Mouse (Mus musculus): ENCODE results near the gene Ddx39b.
A peak's percentile ranks its signal among the peaks of the same experiment; 100 is the strongest.

The Ddx39b gene

DNA sequence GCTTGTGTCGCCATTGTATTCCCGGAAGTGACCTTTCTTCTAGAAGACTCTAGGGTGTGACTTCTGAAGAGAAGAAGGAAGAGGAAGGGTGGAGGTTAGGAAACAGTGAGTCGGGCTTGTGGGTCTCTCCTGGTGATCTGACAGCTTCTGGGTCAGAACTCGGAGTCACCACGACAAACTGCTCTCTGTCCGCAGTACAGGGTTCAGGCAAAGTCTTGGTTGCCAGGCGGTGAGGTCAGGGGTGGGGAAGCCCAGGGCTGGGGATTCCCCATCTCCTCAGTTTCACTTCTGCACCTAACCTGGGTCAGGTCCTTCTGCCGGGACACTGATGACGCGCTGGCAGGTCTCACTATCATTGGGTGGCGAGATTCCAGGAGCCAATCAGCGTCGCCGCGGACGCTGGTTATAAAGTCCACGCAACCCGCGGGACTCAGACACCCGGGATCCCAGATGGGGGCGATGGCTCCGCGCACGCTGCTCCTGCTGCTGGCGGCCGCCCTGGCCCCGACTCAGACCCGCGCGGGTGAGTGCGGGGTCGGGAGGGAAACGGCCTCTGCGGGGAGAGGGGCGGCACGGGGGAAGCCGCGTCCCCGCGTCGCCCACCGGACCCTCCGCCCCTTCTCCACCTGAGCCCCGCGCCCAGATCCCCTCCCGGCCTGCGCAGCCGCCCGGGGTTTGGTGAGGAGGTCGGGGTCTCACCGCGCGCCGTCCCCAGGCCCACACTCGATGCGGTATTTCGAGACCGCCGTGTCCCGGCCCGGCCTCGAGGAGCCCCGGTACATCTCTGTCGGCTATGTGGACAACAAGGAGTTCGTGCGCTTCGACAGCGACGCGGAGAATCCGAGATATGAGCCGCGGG lies 21.3 kb downstream of the Ddx39b start, which contains the start of gene H2-D1:
TSS of gene H2-D1 (plus strand) at position 67 of the 859 bp plus-strand sequence.
- DNase-seq = peak; percentile 99

DNA sequence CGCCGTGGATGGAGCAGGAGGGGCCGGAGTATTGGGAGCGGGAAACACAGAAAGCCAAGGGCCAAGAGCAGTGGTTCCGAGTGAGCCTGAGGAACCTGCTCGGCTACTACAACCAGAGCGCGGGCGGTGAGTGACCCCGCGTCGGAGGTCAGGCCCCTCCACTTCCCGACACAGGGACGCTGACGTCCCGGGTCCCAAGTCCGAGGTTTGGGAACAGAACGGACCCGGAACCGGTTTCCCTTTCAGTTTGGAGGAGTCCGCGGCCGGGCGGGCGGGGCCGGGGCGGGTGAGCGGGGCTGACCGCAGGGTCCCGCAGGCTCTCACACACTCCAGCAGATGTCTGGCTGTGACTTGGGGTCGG lies 22.0 kb downstream of the Ddx39b start:
- DNase-seq = peak; percentile 20

DNA sequence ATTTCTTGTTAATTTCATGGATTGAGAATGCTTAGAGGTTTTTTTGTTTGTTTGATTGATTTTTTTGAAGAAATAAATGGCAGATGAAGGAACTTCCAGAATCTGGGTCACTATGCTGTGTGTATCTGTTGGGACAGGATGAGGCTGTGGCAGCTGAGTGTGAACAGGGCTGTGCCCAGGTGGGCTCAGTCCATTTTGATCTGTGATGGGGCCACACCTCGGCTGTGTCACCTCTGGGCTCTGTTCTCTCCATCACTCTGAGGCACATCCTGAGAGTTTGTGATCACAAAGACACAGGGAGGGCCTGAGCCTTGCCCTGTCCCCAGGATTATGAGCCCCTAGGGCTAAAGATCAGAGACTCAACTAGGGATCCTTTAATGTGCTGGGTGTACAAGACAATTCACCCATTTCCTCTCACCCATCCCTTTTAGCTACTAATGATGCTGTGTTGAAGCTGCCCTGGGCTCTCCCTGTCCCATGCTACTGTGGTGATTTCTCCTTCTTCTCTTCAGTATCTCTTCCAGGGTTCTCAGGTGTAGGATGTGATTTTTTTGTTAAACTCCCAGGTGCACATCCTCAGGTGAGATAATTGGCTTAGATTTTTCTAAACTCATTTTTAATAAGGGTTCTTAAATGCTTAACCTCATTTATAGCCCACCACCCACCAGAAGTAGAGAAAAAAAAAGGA lies 26.0 kb downstream of the Ddx39b start:
- peak; percentile 22 for DNase-seq

DNA sequence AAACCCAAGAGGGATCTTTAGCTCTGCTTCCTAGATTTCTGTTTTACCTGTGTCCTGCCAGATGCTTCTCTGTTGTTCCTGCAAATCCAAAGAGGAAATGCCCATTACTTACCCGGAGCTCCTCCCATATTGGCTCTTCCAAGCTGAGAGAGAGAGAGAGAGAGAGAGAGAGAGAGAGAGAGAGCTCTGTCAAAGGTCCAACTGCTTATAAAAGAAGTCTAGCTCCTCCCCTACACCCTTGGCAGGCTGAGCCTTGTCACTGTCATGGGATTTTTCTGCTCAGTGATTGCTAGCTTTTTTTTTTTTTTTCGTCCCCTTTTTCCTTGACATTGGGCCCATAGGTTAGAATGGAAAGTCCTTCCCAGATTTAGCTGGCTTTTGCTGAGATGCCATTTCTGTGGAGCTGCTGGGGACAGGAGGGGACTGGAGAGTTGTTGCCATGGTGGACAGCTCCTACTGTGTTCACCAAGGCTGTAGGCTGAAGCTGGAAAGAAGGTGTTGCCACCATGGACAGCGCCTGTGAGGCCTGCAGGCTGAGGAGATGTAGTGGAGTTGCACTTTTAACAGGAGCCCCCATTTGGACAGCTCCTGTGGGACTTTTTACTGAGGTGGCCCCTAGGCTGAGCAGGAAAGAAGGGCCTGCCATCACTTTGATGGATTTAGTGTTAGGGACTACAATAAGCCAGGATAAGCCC lies 28.3 kb downstream of the Ddx39b start:
- DNase-seq = peak; percentile 70

DNA sequence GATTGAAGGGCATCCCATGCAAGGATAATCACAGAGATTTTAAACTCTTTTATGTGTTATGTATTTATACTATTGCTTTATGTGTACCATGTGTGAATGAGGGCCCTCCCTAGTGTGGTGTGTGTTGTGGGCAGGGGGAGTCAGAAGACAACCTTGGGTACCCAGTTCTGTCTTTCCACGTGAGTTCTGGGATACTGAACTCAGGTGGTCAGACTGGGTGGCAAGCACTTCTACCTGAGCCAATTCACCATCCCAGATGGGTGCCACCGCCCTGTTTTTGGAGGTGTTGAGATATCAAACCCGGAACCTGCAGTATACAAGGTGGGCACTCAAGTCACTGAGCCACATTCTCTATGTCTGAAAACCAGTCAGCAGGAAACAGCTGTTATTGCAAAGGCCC lies 30.7 kb downstream of the Ddx39b start:
- DNase-seq = no peak

DNA sequence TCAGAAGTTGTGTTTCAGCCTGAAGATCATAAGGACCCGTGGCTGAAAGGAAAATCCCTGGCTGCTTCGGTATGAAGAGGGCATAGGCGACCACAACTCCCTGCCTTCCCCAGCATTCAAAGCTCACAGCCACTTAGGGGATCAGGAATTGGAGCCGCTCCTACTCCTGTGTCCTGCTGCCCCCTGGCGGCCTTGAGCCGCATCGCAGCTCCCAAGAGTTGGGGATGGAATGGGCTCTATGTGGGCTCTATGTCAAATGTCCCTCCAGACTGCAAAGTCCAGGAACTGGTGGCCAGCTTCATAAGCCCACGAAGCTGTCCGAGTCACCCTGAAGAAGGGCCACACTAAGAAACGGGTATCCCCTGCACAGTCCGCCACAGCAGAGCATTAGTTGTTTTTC lies 33.2 kb downstream of the Ddx39b start:
- peak; percentile 91 for DNase-seq

DNA sequence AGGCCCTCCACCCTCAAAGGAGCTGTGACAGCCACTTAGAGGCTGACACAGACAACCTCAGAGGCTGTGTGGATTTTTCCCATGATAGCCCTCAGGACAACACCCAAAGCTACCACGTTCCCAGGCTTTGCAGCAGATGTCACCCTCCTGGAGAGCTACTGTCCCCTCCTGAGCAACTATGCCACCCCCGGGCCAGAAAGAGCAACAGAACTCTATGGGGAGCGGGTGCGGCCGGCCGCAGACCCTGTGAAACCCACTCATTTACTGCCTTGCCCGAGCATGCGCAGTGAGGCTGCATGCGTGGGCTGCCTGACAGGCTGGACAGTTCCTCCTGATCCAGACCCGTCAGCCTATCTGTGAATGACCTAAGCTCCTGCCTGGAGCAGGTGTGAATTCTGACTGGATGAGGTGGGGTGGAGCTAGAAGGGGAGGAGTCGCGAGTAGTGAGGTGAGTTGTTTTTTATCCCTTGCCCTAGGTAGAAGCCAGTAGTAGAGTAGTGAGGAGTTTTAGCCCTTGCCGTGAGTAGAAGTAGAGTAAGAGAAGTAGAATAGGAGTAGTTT lies 34.8 kb downstream of the Ddx39b start:
- no peak for DNase-seq

DNA sequence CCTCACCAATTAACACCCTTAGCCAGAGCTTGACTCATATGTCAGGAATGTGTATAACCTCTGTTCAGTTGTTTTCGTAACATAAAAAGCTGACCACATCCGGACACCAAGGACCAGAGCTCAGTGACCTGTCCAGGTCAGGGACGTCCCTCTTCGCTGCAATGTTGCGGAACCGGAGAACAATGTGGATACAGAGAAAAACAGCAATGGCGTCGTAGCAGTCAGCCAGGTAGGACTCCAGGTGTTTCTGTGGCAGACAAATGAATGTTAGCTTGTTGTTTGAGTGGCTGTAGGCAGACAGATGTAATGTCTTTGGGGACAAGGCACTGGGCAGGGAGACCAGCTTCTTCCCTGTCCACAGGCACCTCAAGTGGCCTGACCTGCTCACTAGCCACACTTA lies 36.5 kb downstream of the Ddx39b start:
- DNase-seq = no peak

DNA sequence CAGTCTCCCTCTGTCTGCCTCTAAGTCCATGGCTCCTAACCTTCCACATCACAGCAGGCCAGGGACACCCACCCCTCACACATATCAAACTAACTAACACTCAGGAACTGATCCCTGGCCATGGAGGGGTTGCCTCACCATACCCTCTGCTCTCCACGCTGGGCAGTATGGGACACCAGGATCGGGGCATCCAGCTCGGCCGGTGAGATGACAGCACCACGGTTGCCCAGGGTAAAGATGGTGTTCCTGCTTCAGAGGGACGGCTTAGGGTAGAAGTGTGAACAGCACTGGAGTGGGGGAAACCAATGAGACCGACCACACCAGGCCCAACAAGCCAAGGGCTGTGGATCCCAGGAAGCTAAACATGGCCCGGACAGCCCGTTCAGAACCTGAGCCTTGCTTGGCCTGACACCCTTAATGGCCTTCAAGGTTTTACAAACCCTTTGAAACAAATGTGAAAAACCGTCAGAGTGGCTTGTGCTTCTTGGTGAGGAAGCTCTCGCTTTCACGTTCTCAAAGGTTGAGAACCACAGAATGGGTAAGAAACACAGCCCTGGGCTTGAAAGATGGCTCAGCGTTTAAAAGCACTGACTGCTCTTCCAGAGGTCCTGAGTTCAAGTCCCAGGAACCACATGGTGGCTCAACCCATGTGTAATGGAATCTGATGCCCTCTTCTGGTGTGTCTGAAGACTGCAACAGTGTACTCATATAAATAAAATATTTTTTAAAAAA lies 37.6 kb downstream of the Ddx39b start:
- no peak for DNase-seq

DNA sequence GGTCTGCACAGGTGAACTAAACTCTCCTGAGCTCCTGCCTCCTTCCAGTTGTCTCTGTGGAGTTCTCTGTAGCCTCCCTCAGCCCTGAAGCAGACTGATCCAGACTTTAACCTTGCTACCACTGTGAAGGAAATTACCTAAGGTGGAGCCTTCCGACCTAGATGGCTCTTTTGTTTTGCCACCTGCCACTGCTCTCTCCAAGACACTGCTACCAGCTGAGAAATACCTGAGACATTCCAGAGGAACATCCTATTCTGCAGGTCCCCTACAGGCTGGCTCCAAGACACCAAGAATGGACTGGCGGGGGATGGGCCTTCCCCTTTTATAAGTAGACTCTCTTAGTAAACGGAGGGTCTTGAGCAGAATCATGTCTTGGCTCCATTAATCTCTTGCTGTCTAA lies 38.7 kb downstream of the Ddx39b start:
- no peak for DNase-seq

DNA sequence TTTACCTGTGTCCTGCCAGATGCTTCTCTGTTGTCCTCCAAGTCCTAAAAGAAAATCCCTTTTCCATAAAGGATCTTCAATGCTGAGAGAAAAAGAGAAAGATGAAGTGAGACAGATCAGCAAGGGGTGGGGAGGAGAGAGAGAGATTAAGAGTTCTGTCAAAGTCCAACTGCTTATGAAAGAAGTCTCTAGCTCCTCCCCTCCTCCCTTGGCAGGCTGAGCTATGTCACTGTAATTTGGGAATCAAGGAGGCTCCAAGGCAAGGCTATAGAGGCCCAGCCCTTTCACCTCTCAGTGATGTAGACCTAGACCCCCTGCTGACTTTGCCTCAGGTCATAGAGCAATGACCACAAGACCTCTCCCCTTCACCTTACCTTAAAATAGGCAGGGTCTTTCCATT lies 43.9 kb downstream of the Ddx39b start:
- no peak for DNase-seq

DNA sequence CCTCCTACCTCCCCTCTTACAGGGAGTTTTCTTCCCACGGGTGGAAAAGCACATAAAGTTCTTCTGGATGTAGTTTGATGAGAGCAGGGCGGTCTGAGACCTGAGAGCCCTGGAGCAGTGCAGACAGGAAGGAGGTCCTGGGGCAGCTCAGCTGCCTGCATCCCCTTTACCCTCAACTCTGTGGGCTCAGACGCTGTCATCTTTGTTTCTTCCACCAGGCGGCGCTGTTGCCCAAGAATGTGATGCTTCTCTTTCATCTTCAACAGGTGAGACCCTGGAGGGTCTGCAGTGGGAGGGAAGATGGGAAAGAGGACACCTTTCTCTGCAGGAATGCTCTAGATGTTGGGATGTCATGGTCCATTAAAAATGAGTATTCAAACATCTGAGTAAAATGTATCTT lies 54.2 kb downstream of the Ddx39b start:
- DNase-seq = peak; percentile 94

DNA sequence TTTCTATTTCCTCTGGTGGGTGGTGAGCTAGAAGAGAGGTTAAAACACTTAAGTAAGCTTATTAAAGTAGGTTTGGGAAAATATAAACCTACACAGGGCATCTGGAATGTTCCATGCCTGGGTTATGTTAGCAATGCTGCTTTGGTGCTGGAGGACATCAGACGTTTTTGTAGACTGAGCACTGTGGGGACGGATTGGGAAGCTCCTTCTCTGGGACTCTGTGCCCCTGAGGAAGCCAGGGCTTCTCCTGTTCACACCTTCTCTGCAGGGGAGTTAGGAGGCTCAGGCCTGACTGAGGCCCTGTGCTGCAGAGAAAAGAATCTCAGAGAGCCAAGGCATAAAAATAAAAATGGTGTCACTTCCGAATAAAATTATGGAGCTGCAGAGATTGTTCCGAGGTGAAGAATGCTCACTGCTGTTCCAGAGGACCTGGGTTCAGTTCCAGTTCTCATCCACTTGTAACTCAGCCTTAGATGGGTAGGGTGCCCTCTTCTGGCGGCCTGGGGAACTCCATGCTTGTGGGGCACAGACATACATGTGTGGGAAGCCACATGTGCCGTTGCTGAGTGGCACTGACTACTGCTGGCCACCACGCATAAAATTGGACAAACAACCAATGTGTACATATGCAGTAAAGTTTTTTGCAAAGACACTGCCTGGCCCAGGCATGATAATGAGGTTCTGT lies 58.9 kb downstream of the Ddx39b start:
- peak; percentile 63 for DNase-seq

DNA sequence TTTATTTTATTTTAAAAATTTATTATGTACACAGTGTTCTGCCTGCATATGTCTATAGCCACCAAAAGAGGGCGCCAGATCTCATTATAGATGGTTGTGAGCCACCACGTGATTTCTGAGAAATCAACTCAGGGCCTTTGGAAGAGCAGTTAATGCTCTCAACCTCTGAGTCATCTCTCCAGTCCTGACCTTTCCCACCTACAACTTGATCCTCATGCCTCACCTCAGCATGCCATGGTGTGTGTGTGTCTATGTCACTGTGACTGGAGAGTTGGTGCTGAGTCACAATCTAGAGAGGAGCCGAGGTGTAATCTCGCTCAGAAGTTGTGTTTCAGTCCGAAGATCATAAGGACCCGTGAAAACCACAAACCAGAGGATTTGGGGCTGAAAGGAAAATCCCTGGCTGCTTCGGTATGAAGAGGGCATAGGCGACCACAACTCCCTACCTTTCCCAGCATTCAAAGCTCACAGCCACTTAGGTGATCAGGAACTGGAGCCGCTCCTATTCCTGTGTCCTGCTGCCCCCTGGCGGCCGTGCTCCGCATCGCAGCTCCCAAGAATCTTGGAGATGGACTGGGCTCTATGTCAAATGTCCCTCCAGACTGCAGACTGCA lies 60.2 kb downstream of the Ddx39b start:
- DNase-seq = peak; percentile 97

DNA sequence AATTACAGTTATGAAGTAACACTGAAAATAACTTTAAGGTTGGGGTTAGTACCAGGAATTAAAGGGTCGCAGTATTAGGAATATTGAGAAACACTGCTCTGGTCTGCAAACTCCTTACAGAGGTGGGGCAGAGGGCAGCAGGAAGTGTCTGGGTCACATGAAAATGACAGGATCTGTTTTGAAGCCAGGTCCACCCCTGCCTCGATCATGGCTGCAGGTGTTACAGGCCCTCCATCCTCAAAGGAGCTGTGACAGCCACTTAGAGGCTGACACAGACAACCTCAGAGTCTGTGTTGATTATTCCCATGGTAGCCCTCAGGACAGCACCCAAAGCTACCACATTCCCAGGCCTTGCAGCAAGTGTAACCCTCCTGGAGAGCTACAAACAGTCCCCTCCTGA lies 61.7 kb downstream of the Ddx39b start:
- no peak for DNase-seq
